Mouse (Mus musculus): Measurements from ENCODE around the gene Ajap1.

Ajap1 gene

GRCm38 (mm10) chr4:153453496-153453895, 29.1 kb downstream of the Ajap1 start:
- no peak for DNase-seq (ENCODE audit: extremely low spot score, low read depth, low spot score)

- DNase-seq (ENCODE audit: extremely low spot score, low read depth, low spot score): no peak
Observed at GRCm38 (mm10) chr4:153451516-153451915, 31.1 kb downstream of the Ajap1 start.

GRCm38 (mm10) chr4:153442522-153442921, 40.1 kb downstream of the Ajap1 start:
- DNase-seq (ENCODE audit: extremely low spot score, low read depth, low spot score): no peak

GRCm38 (mm10) chr4:153439868-153440267, 42.7 kb downstream of the Ajap1 start:
- DNase-seq (ENCODE audit: extremely low spot score, low read depth, low spot score): no peak

GRCm38 (mm10) chr4:153439031-153439430, 43.6 kb downstream of the Ajap1 start:
- no peak for DNase-seq (ENCODE audit: extremely low spot score, low read depth, low spot score)

GRCm38 (mm10) chr4:153437196-153437595, 45.4 kb downstream of the Ajap1 start:
- no peak for DNase-seq (ENCODE audit: extremely low spot score, low read depth, low spot score)

- DNase-seq (ENCODE audit: extremely low spot score, low read depth, low spot score): no peak
Observed at GRCm38 (mm10) chr4:153435917-153436316, 46.7 kb downstream of the Ajap1 start.

- DNase-seq (ENCODE audit: extremely low spot score, low read depth, low spot score): no peak
Observed at GRCm38 (mm10) chr4:153429971-153430370, 52.6 kb downstream of the Ajap1 start.

- DNase-seq (ENCODE audit: extremely low spot score, low read depth, low spot score): no peak
Observed at GRCm38 (mm10) chr4:153425961-153426656, 56.5 kb downstream of the Ajap1 start.

GRCm38 (mm10) chr4:153424324-153424723, 58.3 kb downstream of the Ajap1 start:
- no peak for DNase-seq (ENCODE audit: extremely low spot score, low read depth, low spot score)

GRCm38 (mm10) chr4:153417926-153418325, 64.7 kb downstream of the Ajap1 start:
- peak; percentile 20 for DNase-seq (ENCODE audit: extremely low spot score, low read depth, low spot score)

- DNase-seq (ENCODE audit: extremely low spot score, low read depth, low spot score): no peak
Observed at GRCm38 (mm10) chr4:153417164-153417896, 65.3 kb downstream of the Ajap1 start.

GRCm38 (mm10) chr4:153416111-153416510, 66.5 kb downstream of the Ajap1 start:
- DNase-seq (ENCODE audit: extremely low spot score, low read depth, low spot score): no peak

- DNase-seq (ENCODE audit: extremely low spot score, low read depth, low spot score): no peak
Observed at GRCm38 (mm10) chr4:153398421-153398820, 84.2 kb downstream of the Ajap1 start.

- DNase-seq (ENCODE audit: extremely low spot score, low read depth, low spot score): no peak
Observed at GRCm38 (mm10) chr4:153387478-153387877, 95.1 kb downstream of the Ajap1 start.

- no peak for DNase-seq (ENCODE audit: extremely low spot score, low read depth, low spot score)
Observed at GRCm38 (mm10) chr4:153381433-153381832, 101.2 kb downstream of the Ajap1 start.

GRCm38 (mm10) chr4:153380885-153381284, 101.7 kb downstream of the Ajap1 start:
- DNase-seq (ENCODE audit: extremely low spot score, low read depth, low spot score): no peak

- DNase-seq (ENCODE audit: extremely low spot score, low read depth, low spot score): no peak
Observed at GRCm38 (mm10) chr4:153377981-153378380, 104.6 kb downstream of the Ajap1 start.

- DNase-seq (ENCODE audit: extremely low spot score, low read depth, low spot score): no peak
Observed at GRCm38 (mm10) chr4:153374233-153374632, 108.4 kb downstream of the Ajap1 start.

GRCm38 (mm10) chr4:153373125-153373524, 109.5 kb downstream of the Ajap1 start:
- DNase-seq (ENCODE audit: extremely low spot score, low read depth, low spot score): no peak

- peak; percentile 42 for DNase-seq (ENCODE audit: extremely low spot score, low read depth, low spot score)
Observed at GRCm38 (mm10) chr4:153368620-153369159, 113.9 kb downstream of the Ajap1 start.

- no peak for DNase-seq (ENCODE audit: extremely low spot score, low read depth, low spot score)
Observed at GRCm38 (mm10) chr4:153360868-153361545, 121.6 kb downstream of the Ajap1 start.

Data from hindlimb bud, embryonic 11.5 days (tissue).